Mouse (Mus musculus): Measurements from ENCODE around the gene Gm28168. TPM values are rescaled to one million over a fixed set of nuclear protein-coding genes. Genes with fewer than 3 reads are reported as not detected.
"Not testable (repeated sequence)": the region's sequence is repeated elsewhere in the genome, so short reads cannot be mapped to it uniquely, and the experiment has no call there.

Gm28168 gene
- total RNA-seq (2021): not detected

DNA sequence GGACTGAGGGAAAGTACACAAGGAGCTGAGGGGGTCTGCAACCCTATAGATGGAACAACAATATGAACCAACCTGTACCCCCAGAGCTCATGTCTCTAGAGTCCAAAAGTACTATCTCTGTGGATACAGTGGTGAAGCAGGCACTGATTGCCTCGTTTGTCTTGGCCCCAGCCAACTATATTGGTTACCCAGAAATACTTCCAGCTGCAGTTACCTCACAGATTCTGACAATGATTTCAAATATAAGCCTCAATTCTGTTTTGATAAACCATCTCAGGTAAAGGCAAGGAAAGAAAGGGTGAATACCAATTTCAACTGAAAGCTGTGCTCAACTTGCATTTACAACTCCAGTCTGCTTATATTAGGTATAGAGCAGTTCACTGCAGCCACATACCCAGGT, at the start of gene Gm28168:
TSS of gene Gm28168 (plus strand) at position 301 of the 400 bp plus-strand sequence.
- DNase-seq (ENCODE audit: extremely low spot score in 1 of 2, low spot score in 2 of 2); intact Hi-C loops (cut with DNase I): not testable (repeated sequence)

DNA sequence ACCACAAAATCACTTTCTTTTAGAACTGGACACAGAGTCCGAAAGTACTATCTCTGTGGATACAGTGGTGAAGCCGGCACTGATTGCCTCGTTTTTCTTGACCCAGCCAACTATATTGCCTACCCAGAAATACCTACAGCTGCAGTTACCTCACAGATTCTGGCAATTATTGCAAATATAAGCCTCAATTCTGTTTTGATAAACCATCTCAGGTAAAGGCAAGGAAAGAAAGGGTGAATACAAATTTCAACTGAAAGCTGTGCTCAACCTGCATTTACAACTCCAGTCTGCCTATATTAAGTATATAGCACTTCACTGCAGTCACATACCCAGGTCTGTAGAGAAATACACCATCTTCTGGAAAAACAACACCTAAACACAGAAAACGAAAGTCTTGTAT, 37.8 kb downstream of the Gm28168 start, which contains the start of gene Gm7145:
TSS of gene Gm7145 (plus strand) at position 301 of the 400 bp plus-strand sequence.
- DNase-seq (ENCODE audit: extremely low spot score in 1 of 2, low spot score in 2 of 2): no peak
- intact Hi-C loops (cut with DNase I): no loop called here

Other genes with a start within 250 kb of the Gm28168 start
- not detected for gene Gm28363, start 230.9 kb upstream of the Gm28168 start, total RNA-seq (2021)
- not detected for gene B020011L13Rik, start 146.9 kb upstream of the Gm28168 start, total RNA-seq (2021)
- gene Gm28360, start 97.9 kb upstream of the Gm28168 start, total RNA-seq (2021): not detected
- gene Gm7145, start 37.9 kb downstream of the Gm28168 start, total RNA-seq (2021): not detected
- gene Gm29106, start 248.5 kb downstream of the Gm28168 start, total RNA-seq (2021): not detected

All from left cerebral cortex, postnatal 10 days (tissue).